Mouse (Mus musculus) mammary gland, adult 2 months (tissue): ENCODE measurements around the gene Cnga3. TPM values are rescaled to one million over a fixed set of nuclear protein-coding genes. Genes with fewer than 3 reads are reported as not detected.

Experiments
- polyA plus RNA-seq: library from polyadenylated mRNA; depleted of rRNA; stranded (reverse); fragments of >200 nt; gene quantifications from 2 replicates; pipeline ENCODE4 v1.2.3, GENCODE M21; 2012; ENCODE audit warnings: low replicate concordance; rRNA removed

Cnga3 gene
- polyA plus RNA-seq = 0.04 and 0.30 TPM in 2 replicates

DNA sequence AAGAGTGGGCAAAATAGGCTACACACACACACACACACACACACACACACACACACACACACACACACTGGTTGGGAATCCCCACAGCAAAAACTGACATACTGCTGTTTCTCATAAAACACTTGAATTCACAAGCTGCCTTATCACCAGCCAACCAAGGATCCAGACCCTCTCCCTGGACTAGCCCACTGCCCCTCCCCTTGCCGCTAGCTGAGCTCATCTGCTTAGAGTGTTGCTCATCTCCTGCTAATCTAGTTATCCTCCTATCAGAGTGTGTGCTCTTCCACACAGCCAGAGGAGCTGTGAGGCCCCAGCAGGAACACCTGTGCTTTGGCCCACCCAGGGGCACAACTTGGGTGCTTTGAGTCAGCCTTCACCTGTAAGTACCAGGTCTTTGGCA, at the start of gene Cnga3:
Gene Cnga3 (plus strand): TSS at position 291 of the 400 bp plus-strand sequence.

DNA sequence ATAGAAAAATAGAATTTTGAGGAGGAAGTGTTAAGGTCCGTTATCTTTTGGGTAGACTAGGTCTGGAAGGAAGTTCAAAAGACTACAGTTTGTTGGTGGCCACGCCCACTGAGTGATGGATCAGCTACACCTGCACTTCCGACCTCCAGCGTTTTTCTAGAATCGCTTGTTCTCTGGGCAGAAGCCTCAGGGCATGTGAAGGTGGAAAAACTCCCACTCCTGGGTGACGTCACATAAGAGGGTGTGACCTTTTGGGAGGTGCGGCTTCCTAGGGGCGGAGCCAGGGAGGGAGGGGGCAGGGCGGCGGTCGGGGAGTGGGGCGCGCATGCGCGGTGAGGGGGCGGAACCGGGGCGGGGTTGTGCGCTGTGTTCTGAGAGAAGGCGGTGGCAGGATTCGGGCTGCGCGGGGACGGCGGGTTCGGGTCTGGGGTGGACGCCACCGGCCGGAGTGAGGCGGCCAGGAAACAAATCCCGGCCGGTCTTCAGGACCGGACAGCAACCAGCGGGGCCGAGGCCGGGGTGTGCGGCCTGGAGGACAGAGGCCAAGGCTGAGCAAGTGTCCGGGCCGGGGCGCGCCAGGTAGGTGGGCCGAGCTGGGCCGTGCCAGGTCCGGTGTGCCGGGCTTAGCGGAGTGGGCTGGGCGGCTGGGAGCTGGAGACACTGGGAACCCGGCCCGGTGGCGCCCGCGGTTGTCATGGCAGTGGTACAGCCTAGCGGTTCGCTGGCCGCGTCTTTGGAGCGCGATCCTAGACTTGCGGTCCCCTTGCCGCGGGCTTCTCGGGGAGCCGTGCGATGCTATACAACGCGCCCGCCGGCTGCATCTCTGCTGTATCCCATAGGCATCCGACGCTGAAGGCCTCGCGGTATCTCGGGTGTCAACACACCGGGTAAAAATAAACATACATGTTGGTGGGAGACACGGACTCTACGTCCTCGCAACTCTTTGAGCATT, 85.6 kb downstream of the Cnga3 start, which contains the start of gene Inpp4a:
Gene Inpp4a (plus strand): TSS at position 326 of the 952 bp plus-strand sequence.

Other genes with a start within 250 kb of the Cnga3 start
- gene Vwa3b, start 187.8 kb upstream of the Cnga3 start, polyA plus RNA-seq = 0.35 and 0.60 TPM in 2 replicates
- gene Inpp4a, start 85.4 kb downstream of the Cnga3 start, polyA plus RNA-seq = 13.2 and 17.1 TPM in 2 replicates
- 47.2 and 127 TPM in 2 replicates for gene Coa5, start 215.7 kb downstream of the Cnga3 start, polyA plus RNA-seq
- gene Unc50, start 215.7 kb downstream of the Cnga3 start, polyA plus RNA-seq = 43.7 and 57.7 TPM in 2 replicates